In genomic region chr2:181671326-181671725, GRCm38 (mm10) we compare ENCODE assay signal across 8 mouse cellular contexts. TPM values are rescaled to one million over a fixed set of nuclear protein-coding genes. Genes with fewer than 3 reads are reported as not detected.
A peak's percentile ranks its signal among the peaks of the same experiment; 100 is the strongest.
DNase-seq lines count a peak whose midpoint lies in the region; ATAC-seq and TF ChIP-seq lines count a peak whose summit lies in the region.
"Had no signal": no experiment of that assay in that cellular context is flagged by ENCODE, and none has a peak within 500 bp of the region (broad histone marks: within the 10 kb centered on the region; RNA-seq: fewer than 3 reads in every experiment).

TSS of gene Sox18 (minus strand) at chr2:181671640.

- WGBS in intestine, postnatal 0 days, result under 1% methylated on average over 42 of the region's 43 CpGs
- 2% methylated on average over 41 of the region's 43 CpGs for WGBS in liver, adult 2 months
- under 1% methylated on average over 43 of the region's 43 CpGs for WGBS in neural tube, embryonic 11.5 days

- peak within 1 kb of the TSS; percentile 56 for H3K4me2 ChIP-seq in intestine, postnatal 0 days (replicated peaks; ENCODE audit: low read depth)
- H3K4me2 ChIP-seq in neural tube, embryonic 11.5 days (ENCODE audit: low read depth), result peak within 1 kb of the TSS; percentile 45

- no peak for TF ChIP-seq CTCF in cortical plate, adult 2 months (IDR thresholded peaks at IDR 0.05; ENCODE audit: extremely low read depth, insufficient read depth, low read length)
- no peak for TF ChIP-seq CTCF in intestine, postnatal 0 days (IDR thresholded peaks at IDR 0.05; ENCODE audit: low read depth)
- no peak for TF ChIP-seq CTCF in liver, adult 2 months (IDR thresholded peaks at IDR 0.05; ENCODE audit: low read depth, low read length)

- DNase-seq in adrenal gland, adult 8-10 months, result peak; percentile 39
- DNase-seq in heart, adult 11 months, result peak; percentile 99
- DNase-seq in liver, adult 2 months (ENCODE audit: extremely low read depth, low read depth, low spot score), result no peak
- no peak for DNase-seq in neural tube, embryonic 11.5 days (ENCODE audit: low spot score)

- peak within 1 kb of the TSS; percentile 31 for H3K9ac ChIP-seq in intestine, postnatal 0 days (ENCODE audit: low read depth, low read length)
- H3K9ac ChIP-seq in liver, adult 2 months (ENCODE audit: low read depth, low read length), result peak within 1 kb of the TSS; percentile 88
- peak within 1 kb of the TSS; percentile 29 for H3K9ac ChIP-seq in neural tube, embryonic 11.5 days (ENCODE audit: low read length)

- peaks cover 87% of the 10 kb centered on the region for H3K27me3 ChIP-seq in intestine, postnatal 0 days (replicated peaks; ENCODE audit: control insufficient read depth, insufficient read depth, low read length)
- H3K27me3 ChIP-seq in liver, adult 2 months (ENCODE audit: control insufficient read depth, insufficient read depth, low read length), result peaks cover 15% of the 10 kb centered on the region
- H3K27me3 ChIP-seq in neural tube, embryonic 11.5 days (ENCODE audit: control insufficient read depth, insufficient read depth, low read length), result peaks cover 48% of the 10 kb centered on the region

- H3K27ac ChIP-seq in cortical plate, adult 2 months (ENCODE audit: insufficient read depth, low read length), result peak within 1 kb of the TSS; percentile 72
- H3K27ac ChIP-seq in intestine, postnatal 0 days (ENCODE audit: low read depth, low read length), result no peak within 1 kb of the TSS
- H3K27ac ChIP-seq in liver, adult 2 months (replicated peaks; ENCODE audit: insufficient read depth, low read depth, low read length), result peak within 1 kb of the TSS; percentile 52
- H3K27ac ChIP-seq in neural tube, embryonic 11.5 days (ENCODE audit: low read depth, low read length), result no peak within 1 kb of the TSS

- no peaks in the 10 kb centered on the region for H3K9me3 ChIP-seq in intestine, postnatal 0 days (ENCODE audit: control insufficient read depth)
- no peaks in the 10 kb centered on the region for H3K9me3 ChIP-seq in neural tube, embryonic 11.5 days (ENCODE audit: control insufficient read depth, low read length)

- peak within 1 kb of the TSS; percentile 45 for H3K4me3 ChIP-seq in cortical plate, adult 2 months (ENCODE audit: insufficient read depth, low read length)
- peak within 1 kb of the TSS; percentile 41 for H3K4me3 ChIP-seq in intestine, postnatal 0 days (ENCODE audit: low read depth, low read length)
- peak within 1 kb of the TSS; percentile 74 for H3K4me3 ChIP-seq in liver, adult 2 months (ENCODE audit: insufficient read depth, low read depth, low read length)
- peak within 1 kb of the TSS; percentile 36 for H3K4me3 ChIP-seq in neural tube, embryonic 11.5 days (ENCODE audit: low read depth, low read length)

- peak; percentile 79 for TF ChIP-seq POLR2A in cortical plate, adult 2 months (IDR thresholded peaks at IDR 0.05; ENCODE audit: extremely low read depth, insufficient read depth, low read length)
- peak; percentile 79 for TF ChIP-seq POLR2A in liver, adult 2 months (IDR thresholded peaks at IDR 0.05; ENCODE audit: extremely low read depth, insufficient read depth, low read length)

- H3K36me3 ChIP-seq in intestine, postnatal 0 days (ENCODE audit: control insufficient read depth, insufficient read depth), result no peaks in the 10 kb centered on the region; the same call in 1 of the 2 replicates
- no peaks in the 10 kb centered on the region for H3K36me3 ChIP-seq in liver, adult 2 months (ENCODE audit: control insufficient read depth, insufficient read depth, low read length)
- H3K36me3 ChIP-seq in neural tube, embryonic 11.5 days (ENCODE audit: control insufficient read depth, insufficient read depth, low read length), result no peaks in the 10 kb centered on the region

- no peaks in the 10 kb centered on the region for H3K4me1 ChIP-seq in cortical plate, adult 2 months (ENCODE audit: control insufficient read depth, insufficient read depth, low read length)
- no peaks in the 10 kb centered on the region for H3K4me1 ChIP-seq in intestine, postnatal 0 days (replicated peaks; ENCODE audit: control insufficient read depth, insufficient read depth, low read length)
- no peaks in the 10 kb centered on the region for H3K4me1 ChIP-seq in liver, adult 2 months (ENCODE audit: control insufficient read depth, insufficient read depth, low read length)
- peaks cover 14% of the 10 kb centered on the region; the same call in 1 of the 2 replicates for H3K4me1 ChIP-seq in neural tube, embryonic 11.5 days (ENCODE audit: control insufficient read depth, insufficient read depth, low read length)

- peak; percentile 23; the same call in 1 of the 2 replicates for ATAC-seq in intestine, postnatal 0 days
- no peak for ATAC-seq in neural tube, embryonic 11.5 days (ENCODE audit: insufficient read depth, low FRiP score, low TSS enrichment)
- ATAC-seq in cerebellum, adult (ENCODE audit: insufficient number of reproducible peaks, low FRiP score, low TSS enrichment), result no peak

- peaks cover 4% of the 10 kb centered on the region; the same call in 1 of the 2 replicates for H3K79me2 ChIP-seq in liver, adult 2 months (ENCODE audit: control insufficient read depth, insufficient read depth, low read length)

RNA-seq across cellular contexts. Expression of gene Sox18, which starts in this region (rescaled TPM):
- total RNA-seq in adrenal gland, adult 8-10 months (2022), result 10 to 100 TPM; 19.1 to 36.7 (median 32.9) TPM
- 16.8 and 21.8 TPM in 2 replicates for polyA plus RNA-seq in cortical plate, adult 2 months (2012; rRNA removed)
- 24.7 and 28.5 TPM in 2 replicates for polyA plus RNA-seq in intestine, postnatal 0 days (2015; fragmentation: Nextera tagmentation; extraction: Ambion mirVana)
- total RNA-seq in liver, adult 2 months (2014; rRNA removed), result 1.4 and 2.9 TPM in 2 replicates
- 8.0 and 9.8 TPM in 2 replicates for polyA plus RNA-seq in liver, adult 2 months (2012; rRNA removed)
- 17.6 and 18.1 TPM in 2 replicates for polyA plus RNA-seq in neural tube, embryonic 11.5 days (2014; fragmentation: Nextera tagmentation; extraction: Ambion mirVana)
- total RNA-seq: common myeloid progenitor, adult 5-6 weeks had no signal

Comparison
In these comparisons a context has a peak if more than half of its experiments do, and no peak if none do; other contexts are left out.
1. DNase-seq: peak in adrenal gland, adult 8-10 months (single experiment) and heart, adult 11 months (single experiment); none in liver, adult 2 months (single experiment) and neural tube, embryonic 11.5 days (single experiment).
2. H3K27ac ChIP-seq: peak in cortical plate, adult 2 months (single experiment) and liver, adult 2 months (single experiment); none in intestine, postnatal 0 days (single experiment) and neural tube, embryonic 11.5 days (single experiment).
3. H3K9ac ChIP-seq: peak in every context shown above with its lines; median percentile 88 in liver, adult 2 months; 31 in intestine, postnatal 0 days; 29 in neural tube, embryonic 11.5 days.
4. Peak in every context shown above with its lines, with median percentiles within 50 percentile points of each other: H3K4me3 ChIP-seq.